Mouse (Mus musculus) brain, embryonic 14.5 days (tissue): ENCODE measurements around the gene Wfdc3.

ENCODE experiments used
- CTCF ChIP-seq: fragments of 200-500 bp; IDR thresholded peaks from 2 replicates; pipeline ENCODE4 v1.5.1; 2012; ENCODE audit warnings: inconsistent platforms, mild to moderate bottlenecking, moderate library complexity, borderline replicate concordance; ENCODE audit not compliant: insufficient read depth, insufficient read length; ENCODE audit errors: extremely low read depth
- POLR2A ChIP-seq: fragments of 200-500 bp; IDR thresholded peaks from 2 replicates; pipeline ENCODE4 v1.6.1; 2012; ENCODE audit warnings: mild to moderate bottlenecking, inconsistent platforms, borderline replicate concordance; ENCODE audit not compliant: poor library complexity, insufficient read depth, insufficient read length, severe bottlenecking; ENCODE audit errors: extremely low read depth

DNA sequence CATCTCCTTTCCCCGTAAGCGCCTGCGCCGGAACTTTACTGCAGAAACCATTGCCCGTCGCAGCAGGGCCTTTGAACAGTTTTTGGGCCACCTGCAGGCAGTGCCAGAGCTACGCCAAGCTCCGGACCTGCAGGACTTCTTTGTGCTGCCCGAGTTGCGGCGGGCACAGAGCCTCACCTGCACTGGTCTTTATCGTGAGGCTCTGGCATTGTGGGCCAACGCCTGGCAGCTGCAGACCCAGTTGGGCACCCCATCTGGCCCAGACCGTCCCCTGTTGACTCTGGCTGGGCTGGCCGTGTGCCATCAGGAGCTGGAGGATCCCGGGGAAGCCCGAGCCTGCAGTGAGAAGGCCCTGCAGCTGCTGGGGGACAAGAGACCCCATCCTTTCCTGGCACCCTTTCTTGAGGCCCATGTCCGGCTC lies 46.1 kb upstream of the Wfdc3 start:
- TF ChIP-seq CTCF (no peak), POLR2A (no peak)
